Mouse (Mus musculus): ENCODE results near the gene Icam1. TPM values are rescaled to one million over a fixed set of nuclear protein-coding genes. Genes with fewer than 3 reads are reported as not detected.

Gene Icam1
- polyA plus RNA-seq, 1 experiment from 2014 or later: 12.3 TPM

GRCm38 (mm10) chr9:20973682-20974075 lies 42.1 kb upstream of the Icam1 start:
- no peak for ATAC-seq (replicated peaks; ENCODE audit: low FRiP score, low read depth)
- H3K9me3 ChIP-seq (replicated peaks; ENCODE audit: low read length): no peaks in the 10 kb centered on the region
- peak overlapping the region; percentile 24; the same call in 1 of the 2 replicates for H3K9ac ChIP-seq (ENCODE audit: low read depth, low read length)
- peaks cover 3% of the 10 kb centered on the region; the same call in 1 of the 2 replicates for H3K36me3 ChIP-seq (ENCODE audit: insufficient read depth, low read length)
- peak overlapping the region; percentile 85 for H3K4me2 ChIP-seq (ENCODE audit: low read length)
- H3K27me3 ChIP-seq (ENCODE audit: insufficient read depth, low read length): no peaks in the 10 kb centered on the region
- peaks cover 32% of the 10 kb centered on the region for H3K4me1 ChIP-seq (replicated peaks; ENCODE audit: insufficient read depth, low read length)
- peak overlapping the region; percentile 21; the same call in 1 of the 2 replicates for H3K4me3 ChIP-seq (replicated peaks; ENCODE audit: low read depth, low read length)
- 46% methylated on average over 6 of the region's 6 CpGs for WGBS
- H3K27ac ChIP-seq: peak overlapping the region; percentile 92
- no peak for TF ChIP-seq CTCF (IDR thresholded peaks at IDR 0.05; ENCODE audit: low read depth)
- DNase-seq (ENCODE audit: low spot score): peak; percentile 76

GRCm38 (mm10) chr9:20975431-20976215 lies 40.2 kb upstream of the Icam1 start:
- under 1% methylated on average over 45 of the region's 45 CpGs for WGBS
- DNase-seq (ENCODE audit: low spot score) (peak; percentile 84), ATAC-seq (replicated peaks; ENCODE audit: low FRiP score, low read depth) (no peak)
- Histone ChIP-seq H3K4me1 (replicated peaks; ENCODE audit: insufficient read depth, low read length) (peaks cover 32% of the 10 kb centered on the region), H3K27ac (peak overlapping the region; percentile 86), H3K36me3 (ENCODE audit: insufficient read depth, low read length) (no peaks in the 10 kb centered on the region), H3K4me2 (ENCODE audit: low read length) (peak overlapping the region; percentile 85), H3K27me3 (ENCODE audit: insufficient read depth, low read length) (no peaks in the 10 kb centered on the region), H3K9me3 (replicated peaks; ENCODE audit: low read length) (no peaks in the 10 kb centered on the region), H3K4me3 (replicated peaks; ENCODE audit: low read depth, low read length) (peak overlapping the region; percentile 65), H3K9ac (ENCODE audit: low read depth, low read length) (peak overlapping the region; percentile 74)
- TF ChIP-seq CTCF (IDR thresholded peaks at IDR 0.05; ENCODE audit: low read depth): no peak

GRCm38 (mm10) chr9:20976216-20976960 lies 39.4 kb upstream of the Icam1 start, which contains the start of gene S1pr2:
Gene S1pr2, minus strand, starts transcription at chr9:20976781.
- Histone ChIP-seq H3K4me3 (replicated peaks; ENCODE audit: low read depth, low read length) (peak within 1 kb of the TSS; percentile 65), H3K9me3 (replicated peaks; ENCODE audit: low read length) (no peaks in the 10 kb centered on the region), H3K4me1 (replicated peaks; ENCODE audit: insufficient read depth, low read length) (peaks cover 29% of the 10 kb centered on the region), H3K9ac (ENCODE audit: low read depth, low read length) (peak within 1 kb of the TSS; percentile 74), H3K36me3 (ENCODE audit: insufficient read depth, low read length) (no peaks in the 10 kb centered on the region), H3K27ac (peak within 1 kb of the TSS; percentile 86), H3K27me3 (ENCODE audit: insufficient read depth, low read length) (no peaks in the 10 kb centered on the region), H3K4me2 (ENCODE audit: low read length) (peak within 1 kb of the TSS; percentile 85)
- ATAC-seq (replicated peaks; ENCODE audit: low FRiP score, low read depth): peak; percentile 68
- 0% methylated on average over 40 of the region's 47 CpGs for WGBS
- no peak; the same call in 1 of the 2 replicates for TF ChIP-seq CTCF (IDR thresholded peaks at IDR 0.05; ENCODE audit: low read depth)
- peak; percentile 96 for DNase-seq (ENCODE audit: low spot score)

- no peaks in the 10 kb centered on the region for H3K27me3 ChIP-seq (ENCODE audit: insufficient read depth, low read length)
- H3K4me3 ChIP-seq (replicated peaks; ENCODE audit: low read depth, low read length): peak overlapping the region; percentile 65
- peak overlapping the region; percentile 86 for H3K27ac ChIP-seq
- peak overlapping the region; percentile 85 for H3K4me2 ChIP-seq (ENCODE audit: low read length)
- peaks cover 22% of the 10 kb centered on the region for H3K4me1 ChIP-seq (replicated peaks; ENCODE audit: insufficient read depth, low read length)
- no peak overlapping the region for H3K9ac ChIP-seq (ENCODE audit: low read depth, low read length)
- no peaks in the 10 kb centered on the region for H3K36me3 ChIP-seq (ENCODE audit: insufficient read depth, low read length)
- 2% methylated on average over 4 of the region's 4 CpGs for WGBS
- no peaks in the 10 kb centered on the region for H3K9me3 ChIP-seq (replicated peaks; ENCODE audit: low read length)
- peak; percentile 11; the same call in 1 of the 2 replicates for TF ChIP-seq CTCF (IDR thresholded peaks at IDR 0.05; ENCODE audit: low read depth)
- peak; percentile 10 for ATAC-seq (replicated peaks; ENCODE audit: low FRiP score, low read depth)
- peak; percentile 31 for DNase-seq (ENCODE audit: low spot score)
These were observed 38.7 kb upstream of the Icam1 start for GRCm38 (mm10) chr9:20976961-20977689.

GRCm38 (mm10) chr9:20978409-20979095 lies 37.2 kb upstream of the Icam1 start:
- 59% methylated on average over 10 of the region's 10 CpGs for WGBS
- no peaks in the 10 kb centered on the region for H3K27me3 ChIP-seq (ENCODE audit: insufficient read depth, low read length)
- no peak for TF ChIP-seq CTCF (IDR thresholded peaks at IDR 0.05; ENCODE audit: low read depth)
- H3K27ac ChIP-seq: no peak overlapping the region
- H3K9me3 ChIP-seq (replicated peaks; ENCODE audit: low read length): no peaks in the 10 kb centered on the region
- peaks cover 16% of the 10 kb centered on the region for H3K4me1 ChIP-seq (replicated peaks; ENCODE audit: insufficient read depth, low read length)
- H3K4me3 ChIP-seq (replicated peaks; ENCODE audit: low read depth, low read length): no peak overlapping the region
- H3K4me2 ChIP-seq (ENCODE audit: low read length): no peak overlapping the region
- ATAC-seq (replicated peaks; ENCODE audit: low FRiP score, low read depth) (no peak), DNase-seq (ENCODE audit: low spot score) (no peak)
- no peaks in the 10 kb centered on the region for H3K36me3 ChIP-seq (ENCODE audit: insufficient read depth, low read length)
- H3K9ac ChIP-seq (ENCODE audit: low read depth, low read length): no peak overlapping the region
